Mouse (Mus musculus) ZHBTc4 (cell line): ENCODE data around the gene Il17rd.

Experiments used
- DNase-seq: peaks from one replicate; pipeline ENCODE4 v3.0.0-alpha.2; 2011; ENCODE audit warnings: low read depth, low spot score

Il17rd gene

GRCm38 (mm10) chr14:27038783-27039182, at the start of gene Il17rd:
Gene Il17rd (plus strand): TSS chr14:27038941.
- peak; percentile 98 for DNase-seq

- peak; percentile 34 for DNase-seq
These were observed 47.1 kb upstream of the Il17rd start for GRCm38 (mm10) chr14:26991622-26992021.

GRCm38 (mm10) chr14:26993427-26993826, 45.3 kb upstream of the Il17rd start:
- no peak for DNase-seq

GRCm38 (mm10) chr14:26994211-26994741, 44.5 kb upstream of the Il17rd start, which contains the start of gene Hesx1:
Gene Hesx1 (plus strand): TSS chr14:26994416.
- DNase-seq = peak; percentile 92

GRCm38 (mm10) chr14:26996257-26996656, 42.5 kb upstream of the Il17rd start:
- no peak for DNase-seq

GRCm38 (mm10) chr14:27000386-27000785, 38.4 kb upstream of the Il17rd start:
- peak; percentile 70 for DNase-seq

GRCm38 (mm10) chr14:27004906-27005305, 33.8 kb upstream of the Il17rd start:
- no peak for DNase-seq

GRCm38 (mm10) chr14:27005937-27006336, 32.8 kb upstream of the Il17rd start:
- DNase-seq = no peak

GRCm38 (mm10) chr14:27011561-27011960, 27.2 kb upstream of the Il17rd start:
- peak; percentile 80 for DNase-seq

- peak; percentile 32 for DNase-seq
These were observed 25.1 kb upstream of the Il17rd start for GRCm38 (mm10) chr14:27013658-27014057.

GRCm38 (mm10) chr14:27017936-27018335, 20.8 kb upstream of the Il17rd start:
- no peak for DNase-seq

GRCm38 (mm10) chr14:27019850-27020249, 18.9 kb upstream of the Il17rd start:
- DNase-seq = no peak

- DNase-seq = peak; percentile 91
These were observed 15.9 kb upstream of the Il17rd start for GRCm38 (mm10) chr14:27022876-27023275.

- DNase-seq = no peak
These were observed 14.1 kb upstream of the Il17rd start for GRCm38 (mm10) chr14:27024664-27025063.

GRCm38 (mm10) chr14:27029771-27030173, 9.0 kb upstream of the Il17rd start:
- DNase-seq = peak; percentile 90

- peak; percentile 93 for DNase-seq
These were observed 7.6 kb upstream of the Il17rd start for GRCm38 (mm10) chr14:27031142-27031541.

- no peak for DNase-seq
These were observed 1.2 kb upstream of the Il17rd start for GRCm38 (mm10) chr14:27037513-27037912.

- peak; percentile 95 for DNase-seq
These were observed 824 bp downstream of the Il17rd start for GRCm38 (mm10) chr14:27039281-27040248.

GRCm38 (mm10) chr14:27040451-27040850, 1.7 kb downstream of the Il17rd start:
- no peak for DNase-seq

GRCm38 (mm10) chr14:27042280-27042983, 3.7 kb downstream of the Il17rd start:
- DNase-seq = no peak

GRCm38 (mm10) chr14:27043416-27043815, 4.7 kb downstream of the Il17rd start:
- DNase-seq = no peak
